ENCODE assay signal across 8 mouse cellular contexts in genomic region chr15:25805336-25806110, GRCm38 (mm10). TPM values are rescaled to one million over a fixed set of nuclear protein-coding genes. Genes with fewer than 3 reads are reported as not detected.
DNase-seq lines count a peak whose midpoint lies in the region; ATAC-seq lines count a peak whose summit lies in the region.

No protein-coding gene starts in this region.

- peak; percentile 34 for ATAC-seq in forebrain, embryonic 13.5 days
- peak; percentile 84 to 91 for ATAC-seq in hematopoietic stem cell, adult 5-6 weeks (replicated peaks in 1 of 2; ENCODE audit: insufficient read depth in 1 of 2, low FRiP score in 2 of 2, low TSS enrichment in 1 of 2, low read depth in 1 of 2, poor library complexity in 2 of 2, severe bottlenecking in 2 of 2)

- peak; percentile 69 for DNase-seq in MN1 (ENCODE audit: low spot score)
- peak; percentile 43 for DNase-seq in c-Kit-positive CD71-negative TER-119-negative erythroid progenitor cells, embryonic 14.5 days (ENCODE audit: low read depth)
- DNase-seq in layer of hippocampus, adult 9-10 months (ENCODE audit: low spot score): peak; percentile 45
- DNase-seq in lung, postnatal 25 days (ENCODE audit: low spot score): peak; percentile 64
- DNase-seq in retina, adult 2 months (ENCODE audit: low read depth, low spot score): peak; percentile 23
- peak; percentile 68 for DNase-seq in thymus, postnatal 25 days

- H3K9ac ChIP-seq in forebrain, embryonic 13.5 days: no peak overlapping the region

- no peaks in the 10 kb centered on the region for H3K27me3 ChIP-seq in forebrain, embryonic 13.5 days

- H3K9me3 ChIP-seq in forebrain, embryonic 13.5 days (replicated peaks): no peaks in the 10 kb centered on the region

- 89% methylated on average over 21 of the region's 21 CpGs for WGBS in forebrain, embryonic 13.5 days

- H3K4me1 ChIP-seq in forebrain, embryonic 13.5 days: no peaks in the 10 kb centered on the region

- H3K27ac ChIP-seq in forebrain, embryonic 13.5 days: no peak overlapping the region

- no peak overlapping the region for H3K4me3 ChIP-seq in forebrain, embryonic 13.5 days

- H3K36me3 ChIP-seq in forebrain, embryonic 13.5 days (ENCODE audit: poor library complexity, severe bottlenecking): peaks cover 100% of the 10 kb centered on the region

- no peak overlapping the region for H3K4me2 ChIP-seq in forebrain, embryonic 13.5 days

RNA-seq across cellular contexts. Expression of gene Retreg1, which starts 37.5 kb away (rescaled TPM):
- polyA plus RNA-seq in forebrain, embryonic 13.5 days (2015; fragmentation: Nextera tagmentation; extraction: Ambion mirVana): 3.5 and 3.8 TPM in 2 replicates
- 200 and 209 TPM in 2 replicates for total RNA-seq in hematopoietic stem cell, adult 5-6 weeks (2017)
